Mouse (Mus musculus) MEL (cell line): Measurements from ENCODE around the gene Kcnh1. TPM values are rescaled to one million over a fixed set of nuclear protein-coding genes. Genes with fewer than 3 reads are reported as not detected.

Source experiments
- DNase-seq: peaks from one replicate; pipeline ENCODE4 v3.0.0; 2011; ENCODE audit warnings: low read depth, low spot score
- H3K27ac ChIP-seq: 2 replicates; pipeline ENCODE4 v1.5.1; 2012; ENCODE audit warnings: low read depth, mild to moderate bottlenecking, control low read depth, low read length, moderate library complexity; ENCODE audit not compliant: control insufficient read depth
- H3K27me3 ChIP-seq, 2 experiments: fragments of 150-350 bp in 1 of 2; sonication (generic) in 1 of 2; 2 replicates each; pipeline ENCODE4 v1.6.1; 2012; ENCODE audit warnings: low read length in 2 of 2, mild to moderate bottlenecking in 2 of 2, improper control_type of control experiment in 1 of 2, moderate library complexity in 1 of 2; ENCODE audit not compliant: insufficient read depth in 2 of 2, control insufficient read depth in 1 of 2
- H3K36me3 ChIP-seq, 2 experiments: 2 replicates each; pipeline ENCODE4 v1.6.1; 2012 to 2014; ENCODE audit warnings: low read length in 2 of 2, improper control_type of control experiment in 1 of 2, inconsistent platforms in 1 of 2, mild to moderate bottlenecking in 1 of 2; ENCODE audit not compliant: insufficient read depth in 2 of 2, control insufficient read depth in 1 of 2
- H3K4me1 ChIP-seq, 2 experiments: fragments of 150-350 bp in 1 of 2; sonication (generic) in 1 of 2; 2 replicates each; pipeline ENCODE4 v1.6.1; 2012; ENCODE audit warnings: low read length in 2 of 2, improper control_type of control experiment in 1 of 2, mild to moderate bottlenecking in 1 of 2; ENCODE audit not compliant: insufficient read depth in 2 of 2, control insufficient read depth in 1 of 2
- H3K4me3 ChIP-seq, 2 experiments: fragments of 150-350 bp in 1 of 2; sonication (generic) in 1 of 2; 2 replicates each; pipeline ENCODE4 v1.5.1; 2012; ENCODE audit warnings: low read depth in 2 of 2, low read length in 2 of 2, mild to moderate bottlenecking in 2 of 2, moderate library complexity in 2 of 2, control low read depth in 1 of 2, improper control_type of control experiment in 1 of 2; ENCODE audit not compliant: control insufficient read depth in 1 of 2, insufficient read depth in 1 of 2
- H3K79me2 ChIP-seq: 2 replicates; pipeline ENCODE4 v1.6.1; 2012; ENCODE audit warnings: mild to moderate bottlenecking, low read length, moderate library complexity; ENCODE audit not compliant: control insufficient read depth, poor library complexity, insufficient read depth
- H3K9ac ChIP-seq: 2 replicates; pipeline ENCODE4 v1.6.1; 2012; ENCODE audit warnings: low read depth, mild to moderate bottlenecking, control low read depth, low read length, moderate library complexity; ENCODE audit not compliant: control insufficient read depth, poor library complexity, severe bottlenecking
- H3K9me3 ChIP-seq: fragments of 150-350 bp; sonication (generic); replicated peaks from 2 replicates; pipeline ENCODE4 v1.6.1; 2012; ENCODE audit warnings: mild to moderate bottlenecking, low read length, improper control_type of control experiment, moderate library complexity; ENCODE audit not compliant: insufficient read depth
- EP300 ChIP-seq, 2 experiments: IDR thresholded peaks; 2 replicates each; pipeline ENCODE4 v1.6.1; 2011; ENCODE audit warnings: improper control_type of control experiment in 2 of 2, low read length in 2 of 2, low read depth in 1 of 2, mild to moderate bottlenecking in 1 of 2
- ETS1 ChIP-seq: IDR thresholded peaks from 2 replicates; pipeline ENCODE4 v1.6.1; 2012; ENCODE audit warnings: low read depth, mild to moderate bottlenecking, inconsistent platforms, low read length, improper control_type of control experiment, moderate library complexity
- GATA1 ChIP-seq: IDR thresholded peaks from 2 replicates; pipeline ENCODE4 v1.6.1; 2011; ENCODE audit warnings: low read depth, low read length, improper control_type of control experiment
- JUND ChIP-seq: IDR thresholded peaks from 2 replicates; pipeline ENCODE4 v1.6.1; 2011; ENCODE audit warnings: low read depth, mild to moderate bottlenecking, improper control_type of control experiment, low read length
- KAT2A ChIP-seq: conservative IDR thresholded peaks from 2 replicates; pipeline ENCODE4 v1.6.1; 2012; ENCODE audit warnings: low read depth, low read length, improper control_type of control experiment, inconsistent platforms
- MAFK ChIP-seq: IDR thresholded peaks from 2 replicates; pipeline ENCODE4 v1.6.1; 2011; ENCODE audit warnings: low read depth, mild to moderate bottlenecking, low read length, improper control_type of control experiment, borderline replicate concordance
- MXI1 ChIP-seq: IDR thresholded peaks from 2 replicates; pipeline ENCODE4 v1.6.1; 2011; ENCODE audit warnings: mild to moderate bottlenecking, low read depth, low read length, improper control_type of control experiment
- MYC ChIP-seq: IDR thresholded peaks from 2 replicates; pipeline ENCODE4 v1.6.1; 2011; ENCODE audit warnings: low read depth, mild to moderate bottlenecking, low read length, improper control_type of control experiment, moderate library complexity
- NELFE ChIP-seq: IDR thresholded peaks from 2 replicates; pipeline ENCODE4 v1.6.1; 2011; ENCODE audit warnings: low read depth, low read length, improper control_type of control experiment
- POLR2AphosphoS2 ChIP-seq: IDR thresholded peaks from 2 replicates; pipeline ENCODE4 v1.6.1; 2011; ENCODE audit warnings: low read length, improper control_type of control experiment
- RAD21 ChIP-seq: IDR thresholded peaks from 2 replicates; pipeline ENCODE4 v1.6.1; 2011; ENCODE audit warnings: mild to moderate bottlenecking, low read depth, low read length, improper control_type of control experiment
- TBP ChIP-seq: IDR thresholded peaks from 2 replicates; pipeline ENCODE4 v1.8.0; 2011; ENCODE audit warnings: low read depth, low read length, improper control_type of control experiment
- TCF12 ChIP-seq: IDR thresholded peaks from 2 replicates; pipeline ENCODE4 v1.6.1; 2014; ENCODE audit warnings: low read depth, mild to moderate bottlenecking, inconsistent platforms, low read length, improper control_type of control experiment, moderate library complexity
- UBTF ChIP-seq: IDR thresholded peaks from 2 replicates; pipeline ENCODE4 v1.6.1; 2012; ENCODE audit warnings: low read depth, mild to moderate bottlenecking, inconsistent platforms, low read length, improper control_type of control experiment, moderate library complexity, borderline replicate concordance; ENCODE audit not compliant: insufficient read depth
- USF1 ChIP-seq: IDR thresholded peaks from 2 replicates; pipeline ENCODE4 v1.6.1; 2014; ENCODE audit warnings: low read depth, mild to moderate bottlenecking, inconsistent platforms, low read length, improper control_type of control experiment, moderate library complexity
- USF2 ChIP-seq, 2 experiments: IDR thresholded peaks; 2 replicates each; pipeline ENCODE4 v1.6.1; 2011 to 2012; ENCODE audit warnings: improper control_type of control experiment in 2 of 2, low read length in 2 of 2, borderline replicate concordance in 1 of 2, inconsistent platforms in 1 of 2, low read depth in 1 of 2, mild to moderate bottlenecking in 1 of 2; ENCODE audit not compliant: insufficient read depth in 1 of 2
- ZKSCAN1 ChIP-seq: IDR thresholded peaks from 2 replicates; pipeline ENCODE4 v1.6.1; 2012; ENCODE audit warnings: low read depth, mild to moderate bottlenecking, inconsistent platforms, low read length, improper control_type of control experiment, moderate library complexity
- ZMIZ1 ChIP-seq: IDR thresholded peaks from 2 replicates; pipeline ENCODE4 v1.6.1; 2012; ENCODE audit warnings: low read depth, mild to moderate bottlenecking, inconsistent platforms, low read length, improper control_type of control experiment, moderate library complexity
- ZNF384 ChIP-seq: IDR thresholded peaks from 2 replicates; pipeline ENCODE4 v1.6.1; 2012; ENCODE audit warnings: low read depth, mild to moderate bottlenecking, inconsistent platforms, low read length, improper control_type of control experiment
- polyA plus RNA-seq, 2 experiments: library from polyadenylated mRNA; stranded (reverse) in 1 of 2; unstranded in 1 of 2; fragments of >175 nt in 1 of 2; fragments of >200 nt in 1 of 2; gene quantifications; 2 replicates each; pipeline versions ENCODE4 v1.2.1 to v1.2.4; 2012; ENCODE audit warnings: low replicate concordance in 2 of 2, low read depth in 1 of 2; ENCODE audit not compliant: insufficient read length in 2 of 2, insufficient read depth in 1 of 2, missing spikeins in 1 of 2
- total RNA-seq: library from RNA; depleted of rRNA; stranded (reverse); fragments of 300-350 nt; gene quantifications from 2 replicates; pipeline ENCODE4 v1.2.3, GENCODE M21; 2012

The Kcnh1 gene
- total and polyA plus RNA-seq, 3 experiments: not detected

GRCm38 (mm10) chr1:192232696-192233095 lies 42.1 kb downstream of the Kcnh1 start:
- DNase-seq: no peak
- TF ChIP-seq ZKSCAN1 (no peak), MYC (no peak), ZMIZ1 (no peak), ETS1 (no peak), TCF12 (no peak), UBTF (no peak), MXI1 (no peak), ZNF384 (no peak), POLR2AphosphoS2 (no peak), RAD21 (no peak), TBP (no peak)
- no peaks in the 10 kb centered on the region for H3K27me3 ChIP-seq
- no peak overlapping the region for H3K9ac ChIP-seq
- H3K9me3 ChIP-seq: no peaks in the 10 kb centered on the region
- H3K27ac ChIP-seq: no peak overlapping the region
- H3K4me3 ChIP-seq: no peak overlapping the region
- no peaks in the 10 kb centered on the region for H3K36me3 ChIP-seq
- H3K4me1 ChIP-seq: no peaks in the 10 kb centered on the region
- no peaks in the 10 kb centered on the region for H3K79me2 ChIP-seq

GRCm38 (mm10) chr1:192246836-192247235 lies 56.3 kb downstream of the Kcnh1 start:
- Histone ChIP-seq H3K4me1 (no peaks in the 10 kb centered on the region), H3K27ac (no peak overlapping the region), H3K79me2 (no peaks in the 10 kb centered on the region), H3K9ac (no peak overlapping the region), H3K36me3 (no peaks in the 10 kb centered on the region), H3K4me3 (no peak overlapping the region), H3K27me3 (no peaks in the 10 kb centered on the region; a peak in 1 of 4 replicates), H3K9me3 (no peaks in the 10 kb centered on the region)
- no peak for DNase-seq
- TF ChIP-seq USF1 (no peak), KAT2A (no peak), GATA1 (no peak), MAFK (no peak), USF2 (IDR thresholded peaks at IDR 0.05; ENCODE audit: borderline replicate concordance in 1 of 2, insufficient read depth in 1 of 2, low read depth in 1 of 2, low read length in 2 of 2) (no peak), JUND (no peak), EP300 (IDR thresholded peaks at IDR 0.05; ENCODE audit: low read depth in 1 of 2, low read length in 2 of 2) (no peak), NELFE (no peak), MXI1 (no peak), ETS1 (no peak)
